Mouse (Mus musculus): ENCODE results near the gene Slc1a2.

Slc1a2 gene

GRCm38 (mm10) chr2:102663865-102664264 is 5.4 kb downstream of the Slc1a2 start:
- DNase-seq = peak; percentile 51

GRCm38 (mm10) chr2:102667981-102668380 is 9.5 kb downstream of the Slc1a2 start:
- DNase-seq = no peak

- no peak for DNase-seq
Observed at GRCm38 (mm10) chr2:102669580-102669979, 11.1 kb downstream of the Slc1a2 start.

- no peak for DNase-seq
Observed at GRCm38 (mm10) chr2:102674582-102674981, 16.1 kb downstream of the Slc1a2 start.

- DNase-seq = peak; percentile 51
Observed at GRCm38 (mm10) chr2:102675275-102675674, 16.8 kb downstream of the Slc1a2 start.

- DNase-seq = no peak
Observed at GRCm38 (mm10) chr2:102676716-102677312, 18.4 kb downstream of the Slc1a2 start.

- no peak for DNase-seq
Observed at GRCm38 (mm10) chr2:102677400-102677799, 18.9 kb downstream of the Slc1a2 start.

GRCm38 (mm10) chr2:102681351-102681750 is 22.9 kb downstream of the Slc1a2 start:
- no peak for DNase-seq

- DNase-seq = peak; percentile 53
Observed at GRCm38 (mm10) chr2:102682168-102682567, 23.7 kb downstream of the Slc1a2 start.

- peak; percentile 29 for DNase-seq
Observed at GRCm38 (mm10) chr2:102685371-102686107, 27.1 kb downstream of the Slc1a2 start.

- no peak for DNase-seq
Observed at GRCm38 (mm10) chr2:102686108-102686450, 27.6 kb downstream of the Slc1a2 start.

- no peak for DNase-seq
Observed at GRCm38 (mm10) chr2:102693556-102693955, 35.1 kb downstream of the Slc1a2 start.

GRCm38 (mm10) chr2:102694750-102695149 is 36.3 kb downstream of the Slc1a2 start:
- no peak for DNase-seq

GRCm38 (mm10) chr2:102695541-102695940 is 37.1 kb downstream of the Slc1a2 start:
- DNase-seq = no peak

- DNase-seq = no peak
Observed at GRCm38 (mm10) chr2:102697732-102698131, 39.3 kb downstream of the Slc1a2 start.

GRCm38 (mm10) chr2:102699921-102700320 is 41.5 kb downstream of the Slc1a2 start:
- no peak for DNase-seq

GRCm38 (mm10) chr2:102700695-102701094 is 42.2 kb downstream of the Slc1a2 start:
- DNase-seq = no peak

GRCm38 (mm10) chr2:102701382-102701781 is 42.9 kb downstream of the Slc1a2 start:
- DNase-seq = no peak

- DNase-seq = no peak
Observed at GRCm38 (mm10) chr2:102703556-102703955, 45.1 kb downstream of the Slc1a2 start.

GRCm38 (mm10) chr2:102704781-102705180 is 46.3 kb downstream of the Slc1a2 start:
- DNase-seq = no peak

- DNase-seq = no peak
Observed at GRCm38 (mm10) chr2:102711511-102711910, 53.1 kb downstream of the Slc1a2 start.

- DNase-seq = no peak
Observed at GRCm38 (mm10) chr2:102712049-102712448, 53.6 kb downstream of the Slc1a2 start.

- no peak for DNase-seq
Observed at GRCm38 (mm10) chr2:102712678-102713628, 54.5 kb downstream of the Slc1a2 start.

GRCm38 (mm10) chr2:102714320-102714719 is 55.9 kb downstream of the Slc1a2 start:
- DNase-seq = no peak

Data from embryo, embryonic 11 days (tissue).